In the genomic region with DNA sequence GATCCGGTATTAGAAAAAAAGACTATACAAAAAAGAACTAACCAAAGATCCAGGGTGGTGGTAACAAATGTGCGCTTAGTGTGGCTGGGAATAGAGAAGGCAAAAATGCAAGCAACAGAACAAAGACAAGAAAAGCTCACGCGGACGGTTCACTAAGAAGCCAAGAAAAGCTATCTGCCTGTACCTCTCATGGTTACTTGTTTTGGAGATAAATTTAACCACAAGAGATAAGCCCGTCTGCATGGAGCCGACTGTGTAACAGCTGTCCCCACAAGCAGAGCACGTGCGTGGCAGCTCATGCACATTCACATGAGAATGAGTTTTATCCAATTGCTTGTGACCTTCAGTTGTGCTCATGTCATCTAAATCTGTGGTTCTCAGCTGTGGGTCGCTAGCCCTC, we compare ENCODE assay signal across 12 mouse cellular contexts. TPM values are rescaled to one million over a fixed set of nuclear protein-coding genes. Genes with fewer than 3 reads are reported as not detected.
DNase-seq lines count a peak whose midpoint lies in the region; ATAC-seq lines count a peak whose summit lies in the region.
"Had no signal": no experiment of that assay in that cellular context is flagged by ENCODE, and none has a peak within 500 bp of the region (broad histone marks: within the 10 kb centered on the region; RNA-seq: fewer than 3 reads in every experiment).

No protein-coding gene starts in this region.

- no peak overlapping the region for H3K27ac ChIP-seq in midbrain, embryonic 10.5 days (replicated peaks)
- no peak overlapping the region for H3K27ac ChIP-seq in forebrain, embryonic 15.5 days (replicated peaks)
- H3K27ac ChIP-seq: limb, embryonic 13.5 days; midbrain, embryonic 15.5 days had no signal

- H3K4me3 ChIP-seq in midbrain, embryonic 10.5 days = no peak overlapping the region
- no peak overlapping the region for H3K4me3 ChIP-seq in forebrain, embryonic 15.5 days
- H3K4me3 ChIP-seq: limb, embryonic 13.5 days; midbrain, embryonic 15.5 days had no signal

- no peak overlapping the region for H3K4me2 ChIP-seq in forebrain, embryonic 15.5 days (replicated peaks)
- H3K4me2 ChIP-seq: limb, embryonic 13.5 days; midbrain, embryonic 15.5 days had no signal

- peak; percentile 76 for DNase-seq in ovary, adult 18-20 months (ENCODE audit: low spot score)
- DNase-seq in ovary, postnatal 14 days (ENCODE audit: low spot score) = no peak
- peak; percentile 69 for DNase-seq in liver
- DNase-seq in thymus, postnatal 0 days (ENCODE audit: low spot score) = peak; percentile 68
- DNase-seq in spleen, adult 18-20 months = no peak
- no peak for DNase-seq in midbrain, embryonic 10.5 days (ENCODE audit: low spot score)
- DNase-seq: retina, postnatal 1 day had no signal

- no peaks in the 10 kb centered on the region for H3K9me3 ChIP-seq in midbrain, embryonic 10.5 days (replicated peaks)
- H3K9me3 ChIP-seq in forebrain, embryonic 15.5 days = no peaks in the 10 kb centered on the region
- H3K9me3 ChIP-seq: limb, embryonic 13.5 days; midbrain, embryonic 15.5 days had no signal

- WGBS in midbrain, embryonic 10.5 days = 89% methylated on average over 10 of the region's 10 CpGs
- 91% methylated on average over 10 of the region's 10 CpGs for WGBS in forebrain, embryonic 15.5 days

- no peak overlapping the region for H3K9ac ChIP-seq in forebrain, embryonic 15.5 days (replicated peaks)
- H3K9ac ChIP-seq: limb, embryonic 13.5 days; midbrain, embryonic 15.5 days had no signal

- peaks cover 3% of the 10 kb centered on the region; the same call in 1 of the 2 replicates for H3K4me1 ChIP-seq in midbrain, embryonic 10.5 days
- no peaks in the 10 kb centered on the region for H3K4me1 ChIP-seq in forebrain, embryonic 15.5 days
- H3K4me1 ChIP-seq: limb, embryonic 13.5 days; midbrain, embryonic 15.5 days had no signal

- peak; percentile 67 for ATAC-seq in erythroid progenitor cell, adult 5-6 weeks (replicated peaks; ENCODE audit: low FRiP score, poor library complexity, severe bottlenecking)
- no peak for ATAC-seq in forebrain, embryonic 15.5 days (replicated peaks)
- ATAC-seq: hindbrain, embryonic 16.5 days; midbrain, embryonic 15.5 days had no signal

- H3K27me3 ChIP-seq in midbrain, embryonic 10.5 days (ENCODE audit: low read depth, poor library complexity, severe bottlenecking) = no peaks in the 10 kb centered on the region
- no peaks in the 10 kb centered on the region for H3K27me3 ChIP-seq in forebrain, embryonic 15.5 days
- H3K27me3 ChIP-seq: limb, embryonic 13.5 days; midbrain, embryonic 15.5 days had no signal

- H3K36me3 ChIP-seq in midbrain, embryonic 10.5 days = peaks cover 28% of the 10 kb centered on the region
- H3K36me3 ChIP-seq in forebrain, embryonic 15.5 days = no peaks in the 10 kb centered on the region
- H3K36me3 ChIP-seq: midbrain, embryonic 15.5 days had no signal

RNA-seq across cellular contexts. Expression of a gene that starts 20.3 kb away (rescaled TPM):
- total RNA-seq in erythroid progenitor cell, adult 5-6 weeks (2015; ENCODE audit: low replicate concordance) = 3.4 and 10.8 TPM in 2 replicates
- 1.4 and 1.9 TPM in 2 replicates for total RNA-seq in erythroid progenitor cell, adult 5-6 weeks (2017; ENCODE audit: low replicate concordance)
- polyA plus RNA-seq in thymus, postnatal 0 days (2015; fragmentation: Nextera tagmentation; extraction: Ambion mirVana) = 12.8 and 13.6 TPM in 2 replicates
- 17.7 and 24.9 TPM in 2 replicates for polyA plus RNA-seq in midbrain, embryonic 10.5 days (2016; fragmentation: Nextera tagmentation; extraction: Ambion mirVana)
- polyA plus RNA-seq in forebrain, embryonic 15.5 days (2015; fragmentation: Nextera tagmentation; extraction: Ambion mirVana) = 3.8 and 4.0 TPM in 2 replicates

RNA-seq across cellular contexts. Expression of a gene that starts 20.7 kb away (rescaled TPM):
- total RNA-seq in erythroid progenitor cell, adult 5-6 weeks (2015; ENCODE audit: low replicate concordance) = 2.1 TPM in 1 of 2 replicates, not detected in the other
- not detected in 2 replicates for total RNA-seq in erythroid progenitor cell, adult 5-6 weeks (2017; ENCODE audit: low replicate concordance)
- polyA plus RNA-seq in thymus, postnatal 0 days (2015; fragmentation: Nextera tagmentation; extraction: Ambion mirVana) = 10.1 and 11.9 TPM in 2 replicates
- polyA plus RNA-seq in midbrain, embryonic 10.5 days (2016; fragmentation: Nextera tagmentation; extraction: Ambion mirVana) = 4.5 and 5.1 TPM in 2 replicates
- 25.7 and 28.1 TPM in 2 replicates for polyA plus RNA-seq in forebrain, embryonic 15.5 days (2015; fragmentation: Nextera tagmentation; extraction: Ambion mirVana)

RNA-seq across cellular contexts. Expression of a gene that starts 33.0 kb away (rescaled TPM):
- 28.1 and 59.9 TPM in 2 replicates for total RNA-seq in erythroid progenitor cell, adult 5-6 weeks (2015; ENCODE audit: low replicate concordance)
- total RNA-seq in erythroid progenitor cell, adult 5-6 weeks (2017; ENCODE audit: low replicate concordance) = 42.2 and 44.3 TPM in 2 replicates
- polyA plus RNA-seq in thymus, postnatal 0 days (2015; fragmentation: Nextera tagmentation; extraction: Ambion mirVana) = 18.9 and 20.9 TPM in 2 replicates
- 26.4 and 26.8 TPM in 2 replicates for polyA plus RNA-seq in midbrain, embryonic 10.5 days (2016; fragmentation: Nextera tagmentation; extraction: Ambion mirVana)
- 20.7 and 23.6 TPM in 2 replicates for polyA plus RNA-seq in forebrain, embryonic 15.5 days (2015; fragmentation: Nextera tagmentation; extraction: Ambion mirVana)

RNA-seq across cellular contexts. Expression of a gene that starts 57.5 kb away (rescaled TPM):
- total RNA-seq in erythroid progenitor cell, adult 5-6 weeks (2015; ENCODE audit: low replicate concordance) = not detected in 2 replicates
- not detected in 2 replicates for total RNA-seq in erythroid progenitor cell, adult 5-6 weeks (2017; ENCODE audit: low replicate concordance)
- polyA plus RNA-seq in thymus, postnatal 0 days (2015; fragmentation: Nextera tagmentation; extraction: Ambion mirVana) = 0.55 and 0.57 TPM in 2 replicates
- polyA plus RNA-seq in midbrain, embryonic 10.5 days (2016; fragmentation: Nextera tagmentation; extraction: Ambion mirVana) = 47.3 and 51.2 TPM in 2 replicates
- 16.1 and 17.3 TPM in 2 replicates for polyA plus RNA-seq in forebrain, embryonic 15.5 days (2015; fragmentation: Nextera tagmentation; extraction: Ambion mirVana)

Comparison
In these comparisons a context has a peak if more than half of its experiments do, and no peak if none do; other contexts are left out.
1. DNase-seq: peak in ovary, adult 18-20 months (single experiment), liver (single experiment) and thymus, postnatal 0 days (single experiment); none in ovary, postnatal 14 days (single experiment), spleen, adult 18-20 months (0 of 2) and midbrain, embryonic 10.5 days (single experiment).